Mouse (Mus musculus) MEL (cell line): ENCODE data around the gene Mrps18b. TPM values are rescaled to one million over a fixed set of nuclear protein-coding genes. Genes with fewer than 3 reads are reported as not detected.

Source experiments
- DNase-seq: peaks from one replicate; pipeline ENCODE4 v3.0.0; 2011; ENCODE audit warnings: low read depth, low spot score
- H3K27ac ChIP-seq: 2 replicates; pipeline ENCODE4 v1.5.1; 2012; ENCODE audit warnings: low read depth, mild to moderate bottlenecking, control low read depth, low read length, moderate library complexity; ENCODE audit not compliant: control insufficient read depth
- H3K27me3 ChIP-seq, 2 experiments: fragments of 150-350 bp in 1 of 2; sonication (generic) in 1 of 2; 2 replicates each; pipeline ENCODE4 v1.6.1; 2012; ENCODE audit warnings: low read length in 2 of 2, mild to moderate bottlenecking in 2 of 2, improper control_type of control experiment in 1 of 2, moderate library complexity in 1 of 2; ENCODE audit not compliant: insufficient read depth in 2 of 2, control insufficient read depth in 1 of 2
- H3K36me3 ChIP-seq, 2 experiments: 2 replicates each; pipeline ENCODE4 v1.6.1; 2012 to 2014; ENCODE audit warnings: low read length in 2 of 2, improper control_type of control experiment in 1 of 2, inconsistent platforms in 1 of 2, mild to moderate bottlenecking in 1 of 2; ENCODE audit not compliant: insufficient read depth in 2 of 2, control insufficient read depth in 1 of 2
- H3K4me1 ChIP-seq, 2 experiments: fragments of 150-350 bp in 1 of 2; sonication (generic) in 1 of 2; 2 replicates each; pipeline ENCODE4 v1.6.1; 2012; ENCODE audit warnings: low read length in 2 of 2, improper control_type of control experiment in 1 of 2, mild to moderate bottlenecking in 1 of 2; ENCODE audit not compliant: insufficient read depth in 2 of 2, control insufficient read depth in 1 of 2
- H3K4me3 ChIP-seq, 2 experiments: fragments of 150-350 bp in 1 of 2; sonication (generic) in 1 of 2; 2 replicates each; pipeline ENCODE4 v1.5.1; 2012; ENCODE audit warnings: low read depth in 2 of 2, low read length in 2 of 2, mild to moderate bottlenecking in 2 of 2, moderate library complexity in 2 of 2, control low read depth in 1 of 2, improper control_type of control experiment in 1 of 2; ENCODE audit not compliant: control insufficient read depth in 1 of 2, insufficient read depth in 1 of 2
- H3K79me2 ChIP-seq: 2 replicates; pipeline ENCODE4 v1.6.1; 2012; ENCODE audit warnings: mild to moderate bottlenecking, low read length, moderate library complexity; ENCODE audit not compliant: control insufficient read depth, poor library complexity, insufficient read depth
- H3K9ac ChIP-seq: 2 replicates; pipeline ENCODE4 v1.6.1; 2012; ENCODE audit warnings: low read depth, mild to moderate bottlenecking, control low read depth, low read length, moderate library complexity; ENCODE audit not compliant: control insufficient read depth, poor library complexity, severe bottlenecking
- H3K9me3 ChIP-seq: fragments of 150-350 bp; sonication (generic); replicated peaks from 2 replicates; pipeline ENCODE4 v1.6.1; 2012; ENCODE audit warnings: mild to moderate bottlenecking, low read length, improper control_type of control experiment, moderate library complexity; ENCODE audit not compliant: insufficient read depth
- CHD2 ChIP-seq: IDR thresholded peaks from 2 replicates; pipeline ENCODE4 v1.6.1; 2011; ENCODE audit warnings: low read length, improper control_type of control experiment
- CTCF ChIP-seq, 3 experiments: IDR thresholded peaks in 2 of 3; conservative IDR thresholded peaks in 1 of 3; 2 replicates each; pipeline ENCODE4 v1.5.1; 2011 to 2012; ENCODE audit warnings: low read length in 3 of 3, low read depth in 2 of 3, mild to moderate bottlenecking in 2 of 3, improper control_type of control experiment in 1 of 3, inconsistent platforms in 1 of 3, mixed read lengths in 1 of 3, moderate library complexity in 1 of 3; ENCODE audit not compliant: control insufficient read depth in 1 of 3, insufficient read depth in 1 of 3, poor library complexity in 1 of 3, severe bottlenecking in 1 of 3
- E2F4 ChIP-seq: IDR thresholded peaks from 2 replicates; pipeline ENCODE4 v1.6.1; 2011; ENCODE audit warnings: low read depth, low read length, improper control_type of control experiment, borderline replicate concordance
- ELF1 ChIP-seq: IDR thresholded peaks from 2 replicates; pipeline ENCODE4 v1.6.1; 2014; ENCODE audit warnings: low read depth, mild to moderate bottlenecking, inconsistent platforms, low read length, improper control_type of control experiment, moderate library complexity
- ETS1 ChIP-seq: IDR thresholded peaks from 2 replicates; pipeline ENCODE4 v1.6.1; 2012; ENCODE audit warnings: low read depth, mild to moderate bottlenecking, inconsistent platforms, low read length, improper control_type of control experiment, moderate library complexity
- GATA1 ChIP-seq: IDR thresholded peaks from 2 replicates; pipeline ENCODE4 v1.6.1; 2011; ENCODE audit warnings: low read depth, low read length, improper control_type of control experiment
- KAT2A ChIP-seq: conservative IDR thresholded peaks from 2 replicates; pipeline ENCODE4 v1.6.1; 2012; ENCODE audit warnings: low read depth, low read length, improper control_type of control experiment, inconsistent platforms
- MXI1 ChIP-seq: IDR thresholded peaks from 2 replicates; pipeline ENCODE4 v1.6.1; 2011; ENCODE audit warnings: mild to moderate bottlenecking, low read depth, low read length, improper control_type of control experiment
- POLR2A ChIP-seq, 2 experiments: IDR thresholded peaks; 2 replicates each; pipeline ENCODE4 v1.6.1; 2011 to 2012; ENCODE audit warnings: low read length in 2 of 2, mild to moderate bottlenecking in 2 of 2, control low read depth in 1 of 2, improper control_type of control experiment in 1 of 2, low read depth in 1 of 2, moderate library complexity in 1 of 2; ENCODE audit not compliant: control insufficient read depth in 1 of 2, insufficient read depth in 1 of 2, poor library complexity in 1 of 2
- RCOR1 ChIP-seq: IDR thresholded peaks from 2 replicates; pipeline ENCODE4 v1.6.1; 2012; ENCODE audit warnings: low read depth, mild to moderate bottlenecking, inconsistent platforms, low read length, improper control_type of control experiment
- TBP ChIP-seq: IDR thresholded peaks from 2 replicates; pipeline ENCODE4 v1.8.0; 2011; ENCODE audit warnings: low read depth, low read length, improper control_type of control experiment
- UBTF ChIP-seq: IDR thresholded peaks from 2 replicates; pipeline ENCODE4 v1.6.1; 2012; ENCODE audit warnings: low read depth, mild to moderate bottlenecking, inconsistent platforms, low read length, improper control_type of control experiment, moderate library complexity, borderline replicate concordance; ENCODE audit not compliant: insufficient read depth
- USF2 ChIP-seq, 2 experiments: IDR thresholded peaks; 2 replicates each; pipeline ENCODE4 v1.6.1; 2011 to 2012; ENCODE audit warnings: improper control_type of control experiment in 2 of 2, low read length in 2 of 2, borderline replicate concordance in 1 of 2, inconsistent platforms in 1 of 2, low read depth in 1 of 2, mild to moderate bottlenecking in 1 of 2; ENCODE audit not compliant: insufficient read depth in 1 of 2
- polyA plus RNA-seq, 2 experiments: library from polyadenylated mRNA; stranded (reverse) in 1 of 2; unstranded in 1 of 2; fragments of >175 nt in 1 of 2; fragments of >200 nt in 1 of 2; gene quantifications; 2 replicates each; pipeline versions ENCODE4 v1.2.1 to v1.2.4; 2012; ENCODE audit warnings: low replicate concordance in 2 of 2, low read depth in 1 of 2; ENCODE audit not compliant: insufficient read length in 2 of 2, insufficient read depth in 1 of 2, missing spikeins in 1 of 2
- total RNA-seq: library from RNA; depleted of rRNA; stranded (reverse); fragments of 300-350 nt; gene quantifications from 2 replicates; pipeline ENCODE4 v1.2.3, GENCODE M21; 2012; rRNA removed

Gene Mrps18b
- total and polyA plus RNA-seq, 3 experiments = 179 to 239 TPM; not detected in 1

DNA sequence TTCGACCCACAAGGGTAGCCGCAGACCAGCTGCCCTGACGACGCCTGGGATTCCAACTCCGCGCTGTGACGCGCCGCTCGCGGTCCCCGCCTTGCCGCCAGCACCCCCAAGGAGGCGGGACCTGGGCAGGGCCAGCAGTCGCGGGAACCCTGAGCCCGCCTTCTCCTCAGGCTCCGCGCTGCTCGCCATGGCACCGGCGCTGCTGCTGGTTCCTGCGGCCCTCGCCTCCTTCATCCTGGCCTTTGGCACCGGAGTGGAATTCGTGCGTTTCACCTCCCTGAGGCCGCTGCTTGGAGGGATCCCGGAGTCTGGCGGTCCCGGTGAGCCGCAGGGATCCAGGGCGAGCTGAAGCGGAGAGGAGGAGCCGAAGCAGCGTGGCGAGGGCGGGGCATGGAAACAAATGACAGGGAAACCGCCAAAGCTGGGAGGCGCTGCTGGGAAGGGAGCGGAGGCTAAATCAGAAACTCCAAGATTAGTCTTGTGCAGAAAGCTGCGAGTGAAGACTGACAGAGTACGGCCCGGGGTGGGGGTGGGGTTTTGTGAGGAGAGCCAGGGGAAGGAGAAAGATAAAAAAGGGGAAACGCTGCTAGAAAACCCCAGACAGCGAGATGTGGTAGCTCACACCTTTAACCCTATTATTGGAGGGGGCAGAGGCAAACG lies 54.9 kb downstream of the Mrps18b start, which contains the start of gene Nrm (continued):
- TF ChIP-seq CTCF (IDR thresholded peaks at IDR 0.05 in 2 of 3, conservative IDR thresholded peaks at IDR 0.05 in 1 of 3; ENCODE audit: control insufficient read depth in 1 of 3, insufficient read depth in 1 of 3, low read depth in 2 of 3, low read length in 3 of 3, poor library complexity in 1 of 3, severe bottlenecking in 1 of 3) = peak in 2 of 3 experiments; percentile 11 to 13; a peak in 1 of 6 replicates
- peak; percentile 60 for TF ChIP-seq TBP
- peak; percentile 73 for TF ChIP-seq CHD2
- TF ChIP-seq MXI1 = no peak
- 0 out of 2 replicates have a peak, but pooled peaks have one; percentile 8 for TF ChIP-seq ELF1
- no peak for TF ChIP-seq USF2 (IDR thresholded peaks at IDR 0.05; ENCODE audit: borderline replicate concordance in 1 of 2, insufficient read depth in 1 of 2, low read depth in 1 of 2, low read length in 2 of 2)
- no peak; the same call in 1 of the 2 replicates for TF ChIP-seq E2F4
- peak; percentile 89 for TF ChIP-seq RCOR1
- TF ChIP-seq KAT2A = no peak
- TF ChIP-seq GATA1 = peak; percentile 81

DNA sequence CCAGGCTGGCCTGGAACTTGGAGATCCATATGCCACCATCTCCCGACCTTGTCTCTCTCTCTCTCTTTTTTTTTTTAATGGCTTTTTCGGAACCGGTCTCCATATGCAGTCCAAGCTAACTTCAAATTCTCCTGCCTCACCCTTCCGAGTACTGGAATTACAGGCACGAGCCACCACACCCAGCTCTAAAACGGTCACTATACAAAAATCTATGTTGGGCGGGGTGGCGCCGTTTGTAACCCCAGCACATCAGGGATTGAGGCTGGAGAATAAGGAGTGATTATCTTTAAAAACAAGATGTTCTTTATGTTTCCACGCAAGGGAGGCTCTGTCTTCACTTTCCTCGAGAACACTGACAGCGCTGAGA lies 55.4 kb downstream of the Mrps18b start:
- H3K27me3 ChIP-seq = no peaks in the 10 kb centered on the region
- TF ChIP-seq ETS1 (0 out of 2 replicates have a peak, but pooled peaks have one; percentile 10), POLR2A (IDR thresholded peaks at IDR 0.05; ENCODE audit: control insufficient read depth in 1 of 2, insufficient read depth in 1 of 2, low read depth in 1 of 2, low read length in 2 of 2, poor library complexity in 1 of 2) (no peak), UBTF (0 out of 2 replicates have a peak, but pooled peaks have one; percentile 20)
- peaks cover 3 to 17% of the 10 kb centered on the region in 2 experiments; a peak in 3 of 4 replicates for H3K36me3 ChIP-seq
- H3K9me3 ChIP-seq = no peaks in the 10 kb centered on the region
- DNase-seq = no peak
- peaks cover 3 to 25% of the 10 kb centered on the region in 2 experiments; a peak in 3 of 4 replicates for H3K4me1 ChIP-seq
- no peaks in the 10 kb centered on the region; the same call in 1 of the 2 replicates for H3K79me2 ChIP-seq
- H3K27ac ChIP-seq = peak overlapping the region; percentile 10; the same call in 1 of the 2 replicates
- H3K4me3 ChIP-seq = peak overlapping the region; percentile 33 to 60
- peak overlapping the region; percentile 78 for H3K9ac ChIP-seq

Other genes with a start within 250 kb of the Mrps18b start
- gene Vars2, start 248.8 kb downstream of the Mrps18b start, total RNA-seq = 21.8 and 24.0 TPM in 2 replicates
- 10 to 100 TPM in 1 of 2 experiments, not detected in 1; 34.0 TPM for gene Vars2, start 248.8 kb downstream of the Mrps18b start, polyA plus RNA-seq
- 68.1 and 76.3 TPM in 2 replicates for gene Gtf2h4, start 242.7 kb downstream of the Mrps18b start, total RNA-seq
- 10 to 100 TPM in 1 of 2 experiments, not detected in 1; 97.6 TPM for gene Gtf2h4, start 242.7 kb downstream of the Mrps18b start, polyA plus RNA-seq
- 2.6 TPM in 2 replicates for gene Ddr1, start 211.8 kb downstream of the Mrps18b start, total RNA-seq
- gene Ddr1, start 211.8 kb downstream of the Mrps18b start, polyA plus RNA-seq = 1 to 10 TPM in 1 of 2 experiments, not detected in 1; 7.9 TPM
- 5.5 and 8.4 TPM in 2 replicates for gene Ier3, start 94.7 kb downstream of the Mrps18b start, total RNA-seq
- 10 to 100 TPM in 1 of 2 experiments, not detected in 1; 12.2 TPM for gene Ier3, start 94.7 kb downstream of the Mrps18b start, polyA plus RNA-seq
- 38.1 and 39.5 TPM in 2 replicates for gene Flot1, start 93.2 kb downstream of the Mrps18b start, total RNA-seq
- gene Flot1, start 93.2 kb downstream of the Mrps18b start, polyA plus RNA-seq = 10 to 100 TPM in 1 of 2 experiments, not detected in 1; 64.1 TPM
- gene Tubb5, start 78.1 kb downstream of the Mrps18b start, total RNA-seq = 1,137 and 1,211 TPM in 2 replicates
- gene Tubb5, start 78.1 kb downstream of the Mrps18b start, polyA plus RNA-seq = 1,000 to 10,000 TPM; 1,040 to 1,575 TPM
- gene Mdc1, start 74.9 kb downstream of the Mrps18b start, total RNA-seq = 15.0 and 17.2 TPM in 2 replicates
- gene Mdc1, start 74.9 kb downstream of the Mrps18b start, polyA plus RNA-seq = 10 to 100 TPM; 46.6 to 77.9 TPM
- gene Nrm, start 55.1 kb downstream of the Mrps18b start, total RNA-seq = 11.1 and 13.7 TPM in 2 replicates
- 10 to 100 TPM in 1 of 2 experiments, not detected in 1; 49.9 TPM for gene Nrm, start 55.1 kb downstream of the Mrps18b start, polyA plus RNA-seq
- gene Ppp1r18, start 50.8 kb downstream of the Mrps18b start, total RNA-seq = 10.1 and 12.7 TPM in 2 replicates
- 10 to 100 TPM in 1 of 2 experiments, not detected in 1; 36.2 TPM for gene Ppp1r18, start 50.8 kb downstream of the Mrps18b start, polyA plus RNA-seq
- 75.4 and 79.2 TPM in 2 replicates for gene Dhx16, start 36.6 kb downstream of the Mrps18b start, total RNA-seq
- gene Dhx16, start 36.6 kb downstream of the Mrps18b start, polyA plus RNA-seq = 100 to 1,000 TPM in 1 of 2 experiments, not detected in 1; 101 TPM
- 10.9 and 11.4 TPM in 2 replicates for gene 2310061I04Rik, start 19.0 kb downstream of the Mrps18b start, total RNA-seq
- gene 2310061I04Rik, start 19.0 kb downstream of the Mrps18b start, polyA plus RNA-seq = 100 to 1,000 TPM in 1 of 2 experiments, not detected in 1; 106 TPM
- gene Atat1, start 6.3 kb downstream of the Mrps18b start, total RNA-seq = 4.4 and 4.6 TPM in 2 replicates
- gene Atat1, start 6.3 kb downstream of the Mrps18b start, polyA plus RNA-seq = 10 to 100 TPM in 1 of 2 experiments, not detected in 1; 14.4 TPM
- gene Ppp1r10, start within 50 bp of the Mrps18b start, total RNA-seq = 24.2 and 25.3 TPM in 2 replicates
- gene Ppp1r10, start within 50 bp of the Mrps18b start, polyA plus RNA-seq = 10 to 100 TPM in 1 of 2 experiments, not detected in 1; 61.4 TPM
- gene Abcf1, start 53.4 kb upstream of the Mrps18b start, total RNA-seq = 137 and 142 TPM in 2 replicates
- gene Abcf1, start 53.4 kb upstream of the Mrps18b start, polyA plus RNA-seq = 100 to 1,000 TPM in 1 of 2 experiments, not detected in 1; 312 TPM
- gene Gnl1, start 63.5 kb upstream of the Mrps18b start, total RNA-seq = 50.7 and 57.1 TPM in 2 replicates
- 10 to 100 TPM in 1 of 2 experiments, not detected in 1; 98.5 TPM for gene Gnl1, start 63.5 kb upstream of the Mrps18b start, polyA plus RNA-seq
- gene Prr3, start 63.8 kb upstream of the Mrps18b start, total RNA-seq = 12.2 and 13.8 TPM in 2 replicates
- gene Prr3, start 63.8 kb upstream of the Mrps18b start, polyA plus RNA-seq = 10 to 100 TPM in 1 of 2 experiments, not detected in 1; 48.1 TPM
- 25.4 and 25.9 TPM in 2 replicates for gene H2-T24, start 104.2 kb upstream of the Mrps18b start, total RNA-seq
- 10 to 100 TPM in 1 of 2 experiments, not detected in 1; 14.1 TPM for gene H2-T24, start 104.2 kb upstream of the Mrps18b start, polyA plus RNA-seq
- 18.3 and 20.3 TPM in 2 replicates for gene H2-T23, start 116.5 kb upstream of the Mrps18b start, total RNA-seq
- gene H2-T23, start 116.5 kb upstream of the Mrps18b start, polyA plus RNA-seq = 10 to 100 TPM in 1 of 2 experiments, not detected in 1; 12.2 TPM
- gene H2-T22, start 126.4 kb upstream of the Mrps18b start, total RNA-seq = 22.5 and 27.0 TPM in 2 replicates
- gene H2-T22, start 126.4 kb upstream of the Mrps18b start, polyA plus RNA-seq = 10 to 100 TPM in 1 of 2 experiments, not detected in 1; 45.5 TPM
- not detected in 2 replicates for gene Gm6034, start 126.6 kb upstream of the Mrps18b start, total RNA-seq
- under 1 TPM in 1 of 2 experiments, not detected in 1; 0.11 TPM for gene Gm6034, start 126.6 kb upstream of the Mrps18b start, polyA plus RNA-seq
- gene Gm11127, start 142.0 kb upstream of the Mrps18b start, total RNA-seq = 5.8 and 6.4 TPM in 2 replicates
- 1 to 10 TPM in 1 of 2 experiments, not detected in 1; 1.5 TPM for gene Gm11127, start 142.0 kb upstream of the Mrps18b start, polyA plus RNA-seq
- gene Gm19684, start 205.3 kb upstream of the Mrps18b start, total RNA-seq = not detected in 2 replicates
- not detected for gene Gm19684, start 205.3 kb upstream of the Mrps18b start, polyA plus RNA-seq
- not detected in 2 replicates for gene Gm7030, start 213.0 kb upstream of the Mrps18b start, total RNA-seq
- not detected for gene Gm7030, start 213.0 kb upstream of the Mrps18b start, polyA plus RNA-seq